Mouse (Mus musculus) CH12.LX (cell line): ENCODE measurements around the gene Gm28048. TPM values are rescaled to one million over a fixed set of nuclear protein-coding genes. Genes with fewer than 3 reads are reported as not detected.

Experiments used
- DNase-seq: peaks from one replicate; pipeline ENCODE4 v3.0.0-alpha.2; 2013; ENCODE audit errors: extremely low read depth
- H3K27ac ChIP-seq: 2 replicates; pipeline ENCODE4 v1.5.1; 2012; ENCODE audit warnings: low read depth, mild to moderate bottlenecking, control low read depth, moderate library complexity; ENCODE audit not compliant: insufficient read depth
- H3K27me3 ChIP-seq: replicated peaks from 2 replicates; pipeline ENCODE3; 2012; ENCODE audit warnings: inconsistent platforms
- H3K36me3 ChIP-seq, 2 experiments: replicated peaks in 1 of 2; 2 replicates each; pipeline versions ENCODE3 to v1.6.1; 2012; ENCODE audit warnings: inconsistent platforms in 1 of 2, low read length in 1 of 2, mild to moderate bottlenecking in 1 of 2, mixed read lengths in 1 of 2, moderate library complexity in 1 of 2; ENCODE audit not compliant: control insufficient read depth in 1 of 2, insufficient read depth in 1 of 2
- H3K4me1 ChIP-seq, 2 experiments: 2 replicates each; pipeline ENCODE4 v1.6.1; 2012; ENCODE audit warnings: inconsistent platforms in 1 of 2, moderate library complexity in 1 of 2; ENCODE audit not compliant: insufficient read depth in 2 of 2, control insufficient read depth in 1 of 2
- H3K4me2 ChIP-seq: 2 replicates; pipeline ENCODE4 v1.6.1; 2012; ENCODE audit warnings: low read depth, mild to moderate bottlenecking, control low read depth; ENCODE audit not compliant: poor library complexity, insufficient read depth, severe bottlenecking
- H3K4me3 ChIP-seq, 3 experiments: fragments of 150-350 bp in 1 of 3; sonication (generic) in 1 of 3; replicated peaks in 1 of 3; 2 replicates each; pipeline versions ENCODE3 to v1.5.1; 2011 to 2012; ENCODE audit warnings: low read depth in 2 of 3, low read length in 2 of 3, mild to moderate bottlenecking in 2 of 3, moderate library complexity in 2 of 3, control low read depth in 1 of 3, improper control_type of control experiment in 1 of 3, inconsistent platforms in 1 of 3, mixed read lengths in 1 of 3; ENCODE audit not compliant: poor library complexity in 1 of 3
- H3K79me2 ChIP-seq: replicated peaks from 2 replicates; pipeline ENCODE4 v1.6.1; 2012; ENCODE audit warnings: mild to moderate bottlenecking, moderate library complexity; ENCODE audit not compliant: control insufficient read depth, poor library complexity, insufficient read depth, severe bottlenecking; ENCODE audit errors: extremely low read depth
- H3K9ac ChIP-seq: 2 replicates; pipeline ENCODE4 v1.6.1; 2012; ENCODE audit warnings: low read depth, mild to moderate bottlenecking, control low read depth, moderate library complexity; ENCODE audit not compliant: insufficient read depth
- H3K9me3 ChIP-seq: replicated peaks from 2 replicates; pipeline ENCODE3; 2012; ENCODE audit warnings: low read length, inconsistent platforms, mixed read lengths
- CTCF ChIP-seq, 2 experiments: IDR thresholded peaks in 1 of 2; conservative IDR thresholded peaks in 1 of 2; 2 replicates each; pipeline ENCODE4 v1.5.1; 2011 to 2012; ENCODE audit warnings: low read depth in 2 of 2, low read length in 2 of 2, improper control_type of control experiment in 1 of 2, inconsistent platforms in 1 of 2, mild to moderate bottlenecking in 1 of 2, moderate library complexity in 1 of 2
- E2F4 ChIP-seq: IDR thresholded peaks from 2 replicates; pipeline ENCODE4 v1.6.1; 2011; ENCODE audit warnings: low read depth, low read length, improper control_type of control experiment; ENCODE audit not compliant: insufficient replicate concordance
- EP300 ChIP-seq: IDR thresholded peaks from 2 replicates; pipeline ENCODE4 v1.6.1; 2011; ENCODE audit warnings: low read length, improper control_type of control experiment
- ETS1 ChIP-seq: conservative IDR thresholded peaks from 2 replicates; pipeline ENCODE4 v1.6.1; 2012; ENCODE audit warnings: low read depth, mild to moderate bottlenecking, inconsistent platforms, low read length, improper control_type of control experiment, moderate library complexity
- MAX ChIP-seq: IDR thresholded peaks from 2 replicates; pipeline ENCODE4 v1.6.1; 2011; ENCODE audit warnings: low read length, improper control_type of control experiment
- MEF2A ChIP-seq: IDR thresholded peaks from 2 replicates; pipeline ENCODE4 v1.6.1; 2014; ENCODE audit warnings: low read depth, mild to moderate bottlenecking, inconsistent platforms, low read length, improper control_type of control experiment, borderline replicate concordance
- MXI1 ChIP-seq: IDR thresholded peaks from 2 replicates; pipeline ENCODE4 v1.6.1; 2011; ENCODE audit warnings: mild to moderate bottlenecking, low read depth, low read length, improper control_type of control experiment
- MYC ChIP-seq: IDR thresholded peaks from 2 replicates; pipeline ENCODE4 v1.6.1; 2011; ENCODE audit warnings: low read depth, mild to moderate bottlenecking, improper control_type of control experiment, low read length
- NRF1 ChIP-seq: IDR thresholded peaks from 2 replicates; pipeline ENCODE4 v1.6.1; 2014; ENCODE audit warnings: low read depth, mild to moderate bottlenecking, inconsistent platforms, low read length, improper control_type of control experiment, moderate library complexity
- RCOR1 ChIP-seq: conservative IDR thresholded peaks from 2 replicates; pipeline ENCODE4 v1.6.1; 2012; ENCODE audit warnings: low read depth, mild to moderate bottlenecking, inconsistent platforms, low read length, improper control_type of control experiment
- SIN3A ChIP-seq: IDR thresholded peaks from 2 replicates; pipeline ENCODE4 v1.6.1; 2012; ENCODE audit warnings: low read length, improper control_type of control experiment, inconsistent platforms
- USF2 ChIP-seq: conservative IDR thresholded peaks from 2 replicates; pipeline ENCODE4 v1.6.1; 2011; ENCODE audit warnings: low read depth, low read length, improper control_type of control experiment
- dilution Hi-C: fragments of 300-500 bp; cut with MboI; formaldehyde crosslinking; loops from 2 replicates; pipeline ENCODE4 v1.14.3; 2020; ENCODE audit warnings: low sequenced_read_pairs; ENCODE audit not compliant: extremely low pct_unique_long_range_greater_than_20kb, extremely low pct_ligation_motif_present
- in situ Hi-C: fragments of 300-500 bp; cut with MboI; formaldehyde crosslinking; loops from 3 replicates; pipeline ENCODE4 v1.14.3; 2019; ENCODE audit warnings: low sequenced_read_pairs, low pct_ligation_motif_present, low pct_unique_long_range_greater_than_20kb, mixed read lengths
- polyA plus RNA-seq: library from polyadenylated mRNA; unstranded; fragments of >175 nt; gene quantifications from 2 replicates; pipeline ENCODE4 v1.2.1, GENCODE M21; 2012; ENCODE audit warnings: low read depth; ENCODE audit not compliant: insufficient read length
- total RNA-seq, 2 experiments: library from RNA; depleted of rRNA; stranded (reverse); fragments of 300-350 nt in 1 of 2; fragments of >200 nt in 1 of 2; gene quantifications; 2 replicates each; pipeline ENCODE4 v1.2.3; 2012 to 2014

Gm28048 gene
- total and polyA plus RNA-seq, 3 experiments, result 32.6 to 93.3 (median 59.5) TPM

GRCm38 (mm10) chr11:22897127-22897526, 84.8 kb downstream of the Gm28048 start:
- Histone ChIP-seq H3K4me1 (peaks cover 7 to 39% of the 10 kb centered on the region in 2 experiments; a peak in 3 of 4 replicates), H3K4me3 (no peak overlapping the region), H3K79me2 (no peaks in the 10 kb centered on the region), H3K4me2 (no peak overlapping the region), H3K36me3 (peaks cover 0 to 16% of the 10 kb centered on the region in 2 experiments), H3K27ac (no peak overlapping the region), H3K9me3 (peaks cover 2% of the 10 kb centered on the region), H3K27me3 (peaks cover 16% of the 10 kb centered on the region), H3K9ac (no peak overlapping the region)
- dilution Hi-C loops, result no loop called here
- no peak for DNase-seq
- in situ Hi-C loops, result no loop called here
- TF ChIP-seq CTCF (conservative IDR thresholded peaks at IDR 0.05 in 1 of 2, IDR thresholded peaks at IDR 0.05 in 1 of 2; ENCODE audit: low read depth in 2 of 2, low read length in 2 of 2) (no peak), EP300 (peak; percentile 8; the same call in 1 of the 2 replicates)

- DNase-seq, result no peak
- peaks cover 0 to 3% of the 10 kb centered on the region in 2 experiments for H3K36me3 ChIP-seq
- no peaks in the 10 kb centered on the region for H3K79me2 ChIP-seq
- in situ Hi-C loops (no loop called here), dilution Hi-C loops (no loop called here)
- no peak overlapping the region for H3K4me3 ChIP-seq
- TF ChIP-seq SIN3A, result no peak
- no peak for TF ChIP-seq RCOR1
- TF ChIP-seq MAX, result no peak
- no peak for TF ChIP-seq MXI1
- TF ChIP-seq NRF1, result no peak
- TF ChIP-seq MYC, result no peak
- no peak for TF ChIP-seq USF2
- peaks cover 17 to 58% of the 10 kb centered on the region in 2 experiments for H3K4me1 ChIP-seq
- H3K27me3 ChIP-seq, result peaks cover 25% of the 10 kb centered on the region
- no peaks in the 10 kb centered on the region for H3K9me3 ChIP-seq
- no peak overlapping the region for H3K27ac ChIP-seq
- no peak overlapping the region for H3K9ac ChIP-seq
- H3K4me2 ChIP-seq, result no peak overlapping the region
These were observed 88.8 kb downstream of the Gm28048 start for GRCm38 (mm10) chr11:22893075-22893474.

DNA sequence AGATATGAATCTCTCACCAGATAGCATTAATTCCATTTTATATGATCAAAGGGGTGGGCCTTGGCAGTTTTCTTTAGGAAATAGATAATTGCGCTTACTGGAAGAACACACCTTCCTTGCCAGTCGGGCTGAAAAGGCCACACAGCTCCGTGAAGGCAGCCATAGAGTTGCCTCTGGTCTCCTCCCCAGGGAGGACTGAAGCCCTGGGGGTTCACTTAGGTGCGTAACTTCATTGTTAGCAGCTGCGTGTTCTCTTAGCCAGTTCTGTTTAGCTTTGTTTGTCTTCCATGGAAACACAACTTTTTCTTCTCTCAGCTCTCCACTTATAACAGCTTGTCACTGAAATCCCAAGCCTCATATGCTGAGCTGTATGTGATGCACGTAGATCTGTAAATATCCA, 89.4 kb downstream of the Gm28048 start:
- dilution Hi-C loops (no loop called here), in situ Hi-C loops (no loop called here)
- Histone ChIP-seq H3K27ac (no peak overlapping the region), H3K79me2 (no peaks in the 10 kb centered on the region), H3K4me2 (no peak overlapping the region), H3K36me3 (no peaks in the 10 kb centered on the region), H3K4me3 (no peak overlapping the region), H3K9ac (no peak overlapping the region), H3K27me3 (peaks cover 25% of the 10 kb centered on the region), H3K4me1 (peaks cover 17 to 58% of the 10 kb centered on the region in 2 experiments), H3K9me3 (no peaks in the 10 kb centered on the region)
- no peak for TF ChIP-seq MEF2A
- no peak for TF ChIP-seq ETS1
- no peak for TF ChIP-seq E2F4
- peak; percentile 26; the same call in 1 of the 2 replicates for TF ChIP-seq EP300
- no peak for DNase-seq
